Mouse (Mus musculus) stomach, postnatal 0 days (tissue): ENCODE measurements around the gene Rae1. TPM values are rescaled to one million over a fixed set of nuclear protein-coding genes. Genes with fewer than 3 reads are reported as not detected.

Source experiments
- ATAC-seq: fragments of 200-750 bp; cut with Nextera tagmentation; 2 replicates; pipeline ENCODE4 v1.8.0; 2017; ENCODE audit not compliant: low FRiP score, low TSS enrichment
- DNase-seq: peaks from one replicate; pipeline ENCODE4 v3.0.0-alpha.2; 2016; ENCODE audit warnings: low spot score
- H3K27ac ChIP-seq: fragments of 300-500 bp; sonication (generic); replicated peaks from 2 replicates; pipeline ENCODE4 v1.5.1; 2014; ENCODE audit warnings: mild to moderate bottlenecking, control low read depth
- H3K27me3 ChIP-seq: fragments of 300-500 bp; sonication (generic); 2 replicates; pipeline ENCODE4 v1.6.1; 2014; ENCODE audit warnings: low read length; ENCODE audit not compliant: control insufficient read depth, insufficient read depth
- H3K36me3 ChIP-seq: fragments of 300-500 bp; sonication (generic); 2 replicates; pipeline ENCODE4 v1.6.1; 2014; ENCODE audit warnings: low read length, mixed read lengths; ENCODE audit not compliant: control insufficient read depth, insufficient read depth
- H3K4me1 ChIP-seq: fragments of 300-500 bp; sonication (generic); replicated peaks from 2 replicates; pipeline ENCODE4 v1.6.1; 2014; ENCODE audit warnings: antibody characterized with exemption; ENCODE audit not compliant: control insufficient read depth, insufficient read depth
- H3K4me2 ChIP-seq: fragments of 300-500 bp; sonication (generic); replicated peaks from 2 replicates; pipeline ENCODE4 v1.6.1; 2014; ENCODE audit warnings: low read depth, mild to moderate bottlenecking, control low read depth, moderate library complexity
- H3K4me3 ChIP-seq: fragments of 300-500 bp; sonication (generic); 2 replicates; pipeline ENCODE4 v1.5.1; 2014; ENCODE audit warnings: low read depth, low read length, control low read depth
- H3K9ac ChIP-seq: fragments of 300-500 bp; sonication (generic); 2 replicates; pipeline ENCODE4 v1.6.1; 2014; ENCODE audit warnings: mild to moderate bottlenecking, low read length, control low read depth, mixed read lengths
- H3K9me3 ChIP-seq: fragments of 300-500 bp; sonication (generic); 2 replicates; pipeline ENCODE4 v1.6.1; 2016; ENCODE audit warnings: low read length; ENCODE audit not compliant: control insufficient read depth
- CTCF ChIP-seq: IDR thresholded peaks from 2 replicates; pipeline ENCODE4 v1.5.1; 2016; ENCODE audit warnings: antibody characterized with exemption, low read depth, mild to moderate bottlenecking, moderate library complexity
- EP300 ChIP-seq: optimal IDR thresholded peaks from 2 replicates; pipeline ENCODE3; 2016; ENCODE audit warnings: antibody characterized with exemption
- WGBS: fragments of 180-500 bp; shearing (Covaris S2); extraction: QIAGEN DNeasy Blood & Tissue Kit; methylation state at CpG from one replicate; pipeline ENCODE4 v1.1.7; 2014; 5-methylcytosine and 5-hydroxymethylcytosine counted together
- polyA plus RNA-seq: library from polyadenylated mRNA; unstranded; fragments of >200 nt; fragmentation: Nextera tagmentation; extraction: Ambion mirVana; gene quantifications from 2 replicates; pipeline ENCODE4 v1.2.1, GENCODE M21; 2015

Rae1 gene
- polyA plus RNA-seq, 1 experiment from 2014 or later, result 68.7 TPM

DNA sequence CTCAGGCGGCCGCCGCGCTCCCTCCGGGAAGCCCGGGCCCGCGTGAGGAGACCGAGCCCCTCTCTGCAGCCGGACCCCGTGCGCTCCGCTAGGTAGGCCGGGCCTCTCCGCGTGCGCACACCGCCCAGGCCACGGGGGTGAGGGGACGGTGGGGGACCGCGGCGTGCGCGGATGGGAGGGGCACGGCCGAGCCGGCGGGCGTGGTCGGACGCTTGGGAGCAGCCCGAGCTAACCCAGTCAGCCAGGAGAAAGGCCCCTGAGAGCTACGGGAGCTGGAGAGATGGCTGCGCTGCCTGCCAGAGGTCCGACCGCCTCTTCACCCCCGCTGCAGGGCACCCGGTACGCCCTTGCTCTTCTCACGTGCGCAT lies 352 bp downstream of the Rae1 start:
- H3K4me1 ChIP-seq, result no peaks in the 10 kb centered on the region
- H3K9me3 ChIP-seq, result no peaks in the 10 kb centered on the region
- ATAC-seq (peak; percentile 92), DNase-seq (peak; percentile 88)
- TF ChIP-seq EP300 (no peak), CTCF (no peak)
- H3K4me2 ChIP-seq, result peak overlapping the region; percentile 76
- H3K27ac ChIP-seq, result peak overlapping the region; percentile 95
- peaks cover 21% of the 10 kb centered on the region for H3K36me3 ChIP-seq
- no peaks in the 10 kb centered on the region for H3K27me3 ChIP-seq
- H3K9ac ChIP-seq, result peak overlapping the region; percentile 88
- peak overlapping the region; percentile 88 for H3K4me3 ChIP-seq
- WGBS, result under 1% methylated on average over 41 of the region's 42 CpGs

DNA sequence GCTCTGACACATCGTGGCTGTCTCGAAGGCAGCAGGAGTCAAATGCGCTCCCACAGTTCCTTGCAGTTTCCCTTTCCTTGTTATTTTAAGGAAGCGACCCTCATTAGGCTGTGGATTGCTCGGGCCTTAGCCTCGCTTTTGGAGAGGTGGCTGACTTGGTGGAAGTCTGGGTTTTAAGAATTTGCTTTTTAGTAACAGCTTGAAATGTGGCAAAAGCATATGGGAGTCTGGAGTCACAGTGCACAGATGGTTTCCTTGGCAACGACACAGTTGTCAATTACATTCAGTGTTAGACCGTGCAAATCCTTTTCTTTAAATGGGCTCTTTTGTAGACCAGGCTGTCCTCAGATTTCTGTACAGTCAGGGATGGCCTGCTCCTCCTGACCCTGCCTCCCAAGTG lies 1.0 kb downstream of the Rae1 start:
- TF ChIP-seq EP300, result no peak
- no peak for TF ChIP-seq CTCF
- peak overlapping the region; percentile 95 for H3K27ac ChIP-seq
- peaks cover 25% of the 10 kb centered on the region for H3K36me3 ChIP-seq
- H3K27me3 ChIP-seq, result no peaks in the 10 kb centered on the region
- peak overlapping the region; percentile 88 for H3K9ac ChIP-seq
- no peaks in the 10 kb centered on the region for H3K4me1 ChIP-seq
- peak overlapping the region; percentile 88 for H3K4me3 ChIP-seq
- H3K9me3 ChIP-seq, result no peaks in the 10 kb centered on the region
- DNase-seq (no peak), ATAC-seq (no peak)
- H3K4me2 ChIP-seq, result peak overlapping the region; percentile 76
- WGBS, result 14% methylated on average over 8 of the region's 8 CpGs

GRCm38 (mm10) chr2:173003737-173004136 lies 3.8 kb downstream of the Rae1 start:
- DNase-seq (no peak), ATAC-seq (no peak)
- Histone ChIP-seq H3K27me3 (no peaks in the 10 kb centered on the region), H3K9me3 (no peaks in the 10 kb centered on the region), H3K36me3 (peaks cover 36% of the 10 kb centered on the region), H3K4me2 (no peak overlapping the region), H3K27ac (no peak overlapping the region), H3K4me1 (no peaks in the 10 kb centered on the region), H3K4me3 (no peak overlapping the region), H3K9ac (no peak overlapping the region)
- 92% methylated on average over 8 of the region's 8 CpGs for WGBS
- TF ChIP-seq CTCF, result no peak
- no peak for TF ChIP-seq EP300

GRCm38 (mm10) chr2:173010220-173010717 lies 10.4 kb downstream of the Rae1 start:
- ATAC-seq (peak; percentile 25), DNase-seq (no peak)
- Histone ChIP-seq H3K36me3 (peaks cover 53% of the 10 kb centered on the region), H3K9me3 (no peaks in the 10 kb centered on the region), H3K4me1 (no peaks in the 10 kb centered on the region), H3K4me3 (no peak overlapping the region), H3K27me3 (no peaks in the 10 kb centered on the region), H3K9ac (no peak overlapping the region), H3K27ac (no peak overlapping the region), H3K4me2 (no peak overlapping the region)
- TF ChIP-seq CTCF, result no peak
- TF ChIP-seq EP300, result no peak
- 68% methylated on average over 3 of the region's 3 CpGs for WGBS

GRCm38 (mm10) chr2:173011440-173011839 lies 11.5 kb downstream of the Rae1 start:
- Histone ChIP-seq H3K27ac (no peak overlapping the region), H3K4me3 (no peak overlapping the region), H3K4me1 (no peaks in the 10 kb centered on the region), H3K9me3 (no peaks in the 10 kb centered on the region), H3K27me3 (no peaks in the 10 kb centered on the region), H3K9ac (no peak overlapping the region), H3K36me3 (peaks cover 52% of the 10 kb centered on the region), H3K4me2 (no peak overlapping the region)
- ATAC-seq (peak; percentile 91), DNase-seq (peak; percentile 62)
- TF ChIP-seq EP300, result no peak
- WGBS, result 79% methylated on average over 8 of the region's 8 CpGs

- DNase-seq (no peak), ATAC-seq (no peak)
- H3K9me3 ChIP-seq, result no peaks in the 10 kb centered on the region
- 63% methylated on average over 7 of the region's 7 CpGs for WGBS
- H3K4me1 ChIP-seq, result 0 out of 2 replicates have a peak, but pooled peaks cover 4% of the 10 kb centered on the region
- H3K4me3 ChIP-seq, result no peak overlapping the region
- TF ChIP-seq EP300 (no peak), CTCF (no peak)
- no peak overlapping the region for H3K4me2 ChIP-seq
- peaks cover 37% of the 10 kb centered on the region for H3K36me3 ChIP-seq
- no peaks in the 10 kb centered on the region for H3K27me3 ChIP-seq
- H3K27ac ChIP-seq, result no peak overlapping the region
- no peak overlapping the region for H3K9ac ChIP-seq
Measured at GRCm38 (mm10) chr2:173014741-173015287, 14.9 kb downstream of the Rae1 start.
